Mouse (Mus musculus) hindlimb bud, embryonic 11.5 days (tissue): ENCODE measurements around the gene Men1.

Source experiments
- DNase-seq: peaks from one replicate; pipeline ENCODE4 v3.0.0-alpha.2; 2012; ENCODE audit warnings: low read depth, low spot score; ENCODE audit errors: extremely low spot score

Gene Men1

GRCm38 (mm10) chr19:6386234-6386633 lies 51.5 kb downstream of the Men1 start:
- no peak for DNase-seq

GRCm38 (mm10) chr19:6388006-6388405 lies 53.2 kb downstream of the Men1 start:
- DNase-seq, result no peak

DNA sequence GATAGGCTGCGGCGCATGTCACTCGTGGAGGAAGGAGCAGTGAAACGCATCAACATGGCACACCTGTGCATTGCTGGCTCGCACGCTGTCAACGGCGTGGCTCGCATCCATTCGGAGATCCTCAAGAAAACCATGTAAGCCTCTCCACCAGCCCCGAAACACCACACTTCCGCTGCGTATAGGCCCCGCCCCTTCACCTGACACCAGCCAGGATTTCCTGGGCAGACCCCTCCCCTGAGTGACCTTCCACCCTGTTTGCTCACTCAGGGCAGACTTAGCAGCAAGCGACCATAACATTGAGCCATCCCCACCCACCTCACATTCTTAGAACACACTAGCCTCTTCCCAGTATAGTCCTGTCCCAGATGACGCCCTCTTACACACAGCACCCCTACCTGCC lies 55.0 kb downstream of the Men1 start:
- DNase-seq, result no peak

DNA sequence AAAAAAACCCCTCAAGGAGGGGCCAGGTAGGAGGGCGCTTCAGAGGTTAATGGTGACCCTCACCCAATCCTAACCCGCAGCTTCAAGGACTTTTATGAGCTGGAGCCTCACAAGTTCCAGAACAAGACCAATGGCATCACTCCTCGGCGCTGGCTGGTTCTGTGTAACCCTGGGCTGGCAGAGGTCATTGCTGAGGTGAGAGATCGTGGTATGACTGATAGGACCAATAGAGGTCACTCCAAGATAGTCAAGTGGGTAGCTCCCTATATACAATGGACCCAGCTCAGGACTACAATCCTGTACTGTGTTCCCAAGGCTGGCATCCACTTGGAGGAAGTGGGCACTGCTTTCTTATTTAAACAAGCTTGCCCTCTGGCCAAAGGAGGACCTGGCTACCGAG lies 55.5 kb downstream of the Men1 start:
- DNase-seq, result no peak
